Mouse (Mus musculus) c-Kit-negative CD71-positive TER-119-positive erythroid progenitor cells, embryonic 14.5 days (primary cell): Measurements from ENCODE around the gene Fam160a1.

Experiments used
- DNase-seq: peaks from one replicate; pipeline ENCODE4 v3.0.0-alpha.2; 2013; ENCODE audit warnings: low read depth, low spot score

The Fam160a1 gene

DNA sequence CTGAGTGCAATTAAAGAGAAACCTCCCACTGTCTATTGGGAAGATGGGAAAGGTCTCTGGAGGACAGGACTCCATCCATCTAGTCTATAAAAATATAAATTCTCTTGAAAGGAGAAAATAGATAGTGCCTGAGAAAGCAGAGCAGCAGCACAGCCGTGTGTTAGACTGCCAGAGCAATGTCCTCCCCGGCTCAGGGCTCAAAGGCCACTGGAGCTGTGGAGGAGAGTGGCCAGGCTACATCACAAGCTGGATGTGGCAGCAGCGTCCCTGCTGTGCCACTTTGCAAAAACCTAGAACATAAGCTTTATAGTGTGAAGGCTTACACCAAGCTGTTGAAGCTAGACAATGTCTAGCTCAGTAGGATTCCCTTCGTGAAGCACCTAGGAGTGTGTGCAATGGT, 67.7 kb downstream of the Fam160a1 start:
- DNase-seq, result no peak

- no peak for DNase-seq
Measured at GRCm38 (mm10) chr3:85748863-85749262, 68.2 kb downstream of the Fam160a1 start.

DNA sequence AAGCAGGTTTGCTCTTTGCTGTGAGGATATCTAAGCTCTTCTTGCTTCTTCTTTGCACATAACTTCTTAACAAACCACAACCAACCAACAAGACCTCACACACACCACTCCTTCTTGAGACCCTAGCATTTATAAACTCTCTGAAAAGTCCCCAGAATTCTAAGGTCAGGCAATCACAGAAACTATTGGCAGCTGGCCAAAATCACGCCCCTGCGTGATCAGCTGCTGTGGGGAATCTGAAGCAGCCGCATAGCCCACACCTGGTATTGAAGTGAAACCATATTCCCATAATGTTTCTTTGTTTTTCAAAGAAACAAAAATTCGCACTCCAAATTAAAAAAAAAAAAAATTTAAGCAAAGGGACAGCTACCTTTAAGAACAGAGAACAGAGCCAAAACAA, 71.0 kb downstream of the Fam160a1 start:
- no peak for DNase-seq

- DNase-seq, result no peak
Measured at GRCm38 (mm10) chr3:85741767-85742166, 75.3 kb downstream of the Fam160a1 start.

GRCm38 (mm10) chr3:85738591-85738990, 78.5 kb downstream of the Fam160a1 start:
- no peak for DNase-seq

- DNase-seq, result no peak
Measured at GRCm38 (mm10) chr3:85733939-85734729, 83.0 kb downstream of the Fam160a1 start.

DNA sequence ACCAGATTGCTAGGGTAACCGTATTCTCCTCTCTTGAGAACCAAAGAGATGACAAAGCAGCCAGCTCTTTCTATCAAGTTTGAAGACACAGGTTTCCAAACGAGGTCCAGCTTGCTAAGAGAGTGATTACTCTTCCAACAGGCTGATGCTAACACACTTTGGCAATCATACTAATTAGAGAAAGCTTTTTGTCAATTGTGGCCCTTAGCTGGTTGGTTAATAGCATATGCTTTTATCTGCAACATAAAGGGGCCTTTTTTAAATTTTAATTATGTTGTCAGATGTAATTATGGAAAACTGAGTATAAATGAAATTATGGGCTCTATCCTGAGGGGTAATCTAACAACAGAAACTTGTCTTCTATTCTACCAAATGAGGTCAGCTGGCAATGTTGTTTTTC, 89.9 kb downstream of the Fam160a1 start:
- DNase-seq, result no peak

DNA sequence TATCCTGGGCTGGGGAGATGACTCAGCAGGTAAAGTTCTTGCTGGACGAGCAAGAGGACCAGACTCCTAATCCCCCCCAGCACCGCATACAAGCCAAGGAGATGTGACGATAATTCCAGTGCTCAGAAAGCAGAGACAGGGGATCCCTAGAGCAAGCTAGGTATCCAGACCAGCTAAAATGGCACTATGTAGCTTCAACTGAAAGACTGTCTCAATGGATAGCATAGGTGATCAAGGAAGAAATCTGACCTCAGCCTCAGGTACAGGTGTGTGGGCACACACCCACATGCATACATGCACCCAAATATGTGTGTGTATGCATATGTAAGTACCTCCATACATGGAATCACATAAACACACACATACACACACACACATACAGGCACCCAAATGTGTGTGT, 91.1 kb downstream of the Fam160a1 start:
- DNase-seq, result no peak

DNA sequence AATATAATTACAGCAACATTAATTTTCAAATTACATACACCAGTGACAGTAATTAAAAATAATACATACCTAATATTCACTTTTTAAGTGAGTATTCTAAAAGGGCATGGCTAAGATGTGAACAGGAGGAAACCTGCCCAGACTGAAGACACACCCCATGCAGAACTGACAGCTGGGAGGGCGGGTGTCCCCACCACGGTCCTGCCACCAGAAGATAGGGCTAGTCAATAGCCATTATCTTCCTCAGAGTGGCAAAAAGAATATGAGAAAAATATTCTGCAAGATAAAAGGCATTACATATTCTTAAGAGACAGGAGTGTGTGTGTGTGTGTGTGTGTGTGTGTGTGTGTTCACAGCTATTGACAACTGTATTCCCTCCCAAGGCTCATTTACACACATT, 92.0 kb downstream of the Fam160a1 start:
- DNase-seq, result peak; percentile 44

DNA sequence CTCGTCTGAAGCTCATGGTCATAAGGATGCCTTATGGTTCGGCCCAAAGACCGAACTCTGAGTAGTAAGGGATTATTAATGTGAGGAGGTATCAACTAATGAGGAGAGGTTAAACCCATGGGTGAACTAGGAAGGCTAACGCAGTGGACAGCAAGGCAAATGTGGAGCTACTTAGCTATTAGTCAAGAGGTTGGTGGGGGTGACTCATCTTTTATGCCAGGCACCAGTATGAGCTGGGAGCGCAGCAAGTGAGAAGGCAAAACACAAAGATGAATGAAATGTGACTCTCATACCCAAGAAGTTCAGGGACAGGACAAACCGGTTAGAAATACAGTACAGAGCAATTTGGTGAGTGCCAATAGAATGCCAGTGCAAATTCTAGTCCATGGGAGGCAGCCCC, 94.5 kb downstream of the Fam160a1 start:
- DNase-seq, result no peak

GRCm38 (mm10) chr3:85715764-85716297, 101.3 kb downstream of the Fam160a1 start:
- no peak for DNase-seq

DNA sequence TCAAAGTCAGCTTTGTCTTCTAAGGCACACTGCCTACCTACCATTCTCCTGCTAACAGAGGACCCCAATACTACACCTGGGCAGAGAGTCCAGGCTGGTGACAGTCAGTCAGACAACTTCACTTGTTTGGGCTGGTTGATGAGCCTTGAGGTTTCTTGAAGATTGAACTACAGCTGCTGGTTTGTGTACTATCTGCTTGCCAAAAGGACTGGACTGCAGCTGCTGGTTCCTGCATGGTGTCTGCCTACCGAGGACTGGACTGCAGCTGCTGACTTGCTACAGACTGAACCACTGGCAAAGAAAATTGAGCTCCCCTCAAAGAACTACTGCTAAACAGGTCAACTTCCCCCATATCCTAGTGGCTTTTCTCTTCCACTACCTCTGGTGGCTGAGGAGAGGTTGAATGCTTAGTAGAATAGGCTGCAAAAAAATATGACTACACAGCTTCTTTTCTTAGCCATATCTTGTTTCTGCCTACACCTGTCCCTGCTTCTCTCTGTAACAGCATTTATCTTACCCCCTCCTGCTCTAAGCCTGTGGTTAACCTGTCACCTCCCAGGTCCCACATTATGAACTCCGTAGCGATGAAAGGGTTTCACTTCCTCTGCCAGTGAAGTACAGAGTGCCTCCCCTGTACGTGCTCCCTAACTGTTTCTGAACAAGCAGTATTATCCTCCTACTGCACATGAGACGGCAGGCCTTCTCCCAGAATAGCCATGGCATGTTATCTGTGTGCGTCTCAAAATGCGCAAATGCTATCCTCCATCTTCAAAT, 103.0 kb downstream of the Fam160a1 start:
- no peak for DNase-seq

GRCm38 (mm10) chr3:85710695-85711094, 106.4 kb downstream of the Fam160a1 start:
- no peak for DNase-seq

- DNase-seq, result peak; percentile 13
Measured at GRCm38 (mm10) chr3:85707421-85707820, 109.7 kb downstream of the Fam160a1 start.

DNA sequence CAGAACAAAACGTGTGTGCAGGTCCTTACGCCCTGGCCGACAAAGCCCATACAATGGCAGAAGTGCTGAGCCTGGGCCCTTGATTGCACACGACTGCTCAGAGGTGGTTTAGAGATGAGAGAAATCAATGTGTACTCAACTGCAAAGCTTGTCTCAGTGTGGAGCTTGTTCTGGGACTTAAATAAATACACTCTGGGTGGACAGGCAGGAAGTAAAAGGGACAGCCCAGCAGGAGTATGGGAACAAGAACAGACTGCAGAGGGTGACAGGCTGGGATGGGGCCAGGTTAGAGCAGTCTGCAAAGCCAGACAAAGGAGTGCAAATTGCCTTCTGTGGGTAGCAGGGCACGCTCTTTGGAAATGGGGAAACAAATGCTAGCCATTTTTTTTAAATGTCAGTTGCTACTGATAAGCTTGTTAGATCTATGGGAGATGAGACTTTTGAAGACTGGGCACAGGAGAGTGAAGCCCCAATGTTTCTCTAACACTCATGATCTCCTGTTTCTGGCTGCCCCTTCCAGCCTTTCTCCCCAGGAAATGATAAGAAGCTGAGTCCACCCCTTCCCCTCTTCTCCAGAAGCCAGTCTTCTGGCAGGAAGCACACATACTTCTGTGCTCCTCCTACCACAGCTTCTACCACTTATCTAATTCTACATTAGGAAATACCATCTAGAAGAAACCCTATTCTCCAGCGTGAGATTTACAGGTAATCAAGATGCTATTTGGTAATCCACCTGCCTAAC, 113.8 kb downstream of the Fam160a1 start:
- DNase-seq, result no peak

GRCm38 (mm10) chr3:85698496-85698895, 118.6 kb downstream of the Fam160a1 start:
- no peak for DNase-seq

DNA sequence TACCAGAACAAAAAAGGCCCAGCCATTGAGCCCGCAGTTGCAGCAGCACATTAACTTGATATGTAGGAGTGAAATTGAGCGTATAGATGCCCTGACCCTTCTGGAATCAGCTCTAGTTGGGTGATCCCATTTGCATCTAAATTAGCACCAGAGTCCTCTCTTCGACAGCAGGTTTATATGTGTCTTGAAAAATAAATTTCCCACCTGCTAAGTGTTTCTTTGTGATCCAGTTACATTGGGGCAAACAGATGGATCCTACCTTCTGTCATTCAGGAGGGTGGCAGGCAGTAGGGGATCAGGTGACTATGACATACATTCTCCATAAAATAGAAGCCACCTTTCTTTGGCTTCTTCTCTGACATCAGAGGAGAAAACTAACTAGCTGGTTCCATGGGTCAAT, 122.0 kb downstream of the Fam160a1 start:
- DNase-seq, result no peak

- DNase-seq, result no peak
Measured at GRCm38 (mm10) chr3:85693013-85693412, 124.1 kb downstream of the Fam160a1 start.

- no peak for DNase-seq
Measured at GRCm38 (mm10) chr3:85691134-85691533, 126.0 kb downstream of the Fam160a1 start.

DNA sequence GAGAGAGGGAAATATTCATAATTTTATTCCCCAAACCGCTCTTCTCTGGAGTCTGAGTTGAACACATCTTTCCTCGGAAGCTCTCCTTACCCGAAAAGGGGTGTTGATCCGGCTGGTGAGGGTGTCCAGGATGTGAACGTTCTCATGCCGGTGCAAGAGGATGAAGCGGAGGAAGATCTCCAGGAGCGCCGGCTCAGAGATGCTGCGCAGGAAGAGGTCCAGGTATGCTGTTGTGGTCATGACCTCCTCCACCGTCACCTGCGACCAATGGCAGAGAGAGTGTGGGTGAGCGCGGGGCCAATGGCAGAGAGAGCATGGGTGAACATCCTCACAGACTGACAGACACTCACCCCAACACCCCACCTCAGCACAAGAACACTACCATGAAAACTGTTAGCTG, 128.8 kb downstream of the Fam160a1 start:
- DNase-seq, result no peak

- DNase-seq, result no peak
Measured at GRCm38 (mm10) chr3:85685271-85685670, 131.8 kb downstream of the Fam160a1 start.

GRCm38 (mm10) chr3:85683618-85684017, 133.5 kb downstream of the Fam160a1 start:
- no peak for DNase-seq
